Mouse (Mus musculus): ENCODE results near the gene Kcnk13.

DNA sequence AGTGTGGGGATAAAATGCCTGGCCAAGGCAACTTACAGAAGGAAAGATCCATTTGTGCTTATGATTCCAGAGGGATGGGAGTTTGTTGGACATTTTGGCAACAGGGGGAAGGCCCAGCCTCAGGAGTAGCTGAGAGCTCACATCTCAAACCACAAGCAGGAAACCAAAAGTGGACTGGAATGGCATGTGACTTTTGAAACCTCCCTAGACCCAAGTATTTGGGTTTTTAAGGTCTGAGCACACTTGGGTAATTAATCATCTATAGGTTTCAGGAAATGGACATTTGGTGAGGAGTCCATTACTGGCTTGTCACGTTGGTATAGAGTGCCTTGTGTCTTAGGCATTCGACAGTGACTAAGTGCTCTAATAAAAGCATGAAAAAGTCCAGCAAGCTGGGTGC lies 42.4 kb downstream of the Kcnk13 start:
- TF ChIP-seq POLR2A (IDR thresholded peaks at IDR 0.05; ENCODE audit: borderline replicate concordance, insufficient read depth, low read length) (no peak), CTCF (IDR thresholded peaks at IDR 0.05; ENCODE audit: borderline replicate concordance, insufficient read depth, low read depth, low read length) (no peak)
